Mouse (Mus musculus) hindbrain, embryonic 16.5 days (tissue): ENCODE data around the gene Cacng1. TPM values are rescaled to one million over a fixed set of nuclear protein-coding genes. Genes with fewer than 3 reads are reported as not detected.

Source experiments
- ATAC-seq: fragments of 200-750 bp; cut with Nextera tagmentation; 2 replicates; pipeline ENCODE4 v1.8.0; 2017; ENCODE audit warnings: moderate TSS enrichment, moderate library complexity
- H3K27ac ChIP-seq: fragments of 300-500 bp; sonication (generic); 2 replicates; pipeline ENCODE4 v1.5.1; 2014; ENCODE audit warnings: low read depth, mild to moderate bottlenecking, control low read depth, low read length, moderate library complexity
- H3K27me3 ChIP-seq: fragments of 300-500 bp; sonication (generic); replicated peaks from 2 replicates; pipeline ENCODE4 v1.6.1; 2014; ENCODE audit warnings: low read length; ENCODE audit not compliant: control insufficient read depth, insufficient read depth
- H3K36me3 ChIP-seq: fragments of 300-500 bp; sonication (generic); 2 replicates; pipeline ENCODE4 v1.6.1; 2014; ENCODE audit warnings: mild to moderate bottlenecking, low read length, moderate library complexity, mixed read lengths; ENCODE audit not compliant: control insufficient read depth, insufficient read depth
- H3K4me1 ChIP-seq: fragments of 300-500 bp; sonication (generic); 2 replicates; pipeline ENCODE4 v1.6.1; 2014; ENCODE audit warnings: low read depth, low read length; ENCODE audit not compliant: control insufficient read depth, insufficient read depth
- H3K4me2 ChIP-seq: fragments of 300-500 bp; sonication (generic); 2 replicates; pipeline ENCODE4 v1.6.1; 2014; ENCODE audit warnings: mild to moderate bottlenecking, low read length, control low read depth, moderate library complexity
- H3K4me3 ChIP-seq: fragments of 300-500 bp; sonication (generic); 2 replicates; pipeline ENCODE4 v1.5.1; 2014; ENCODE audit warnings: mild to moderate bottlenecking, low read length, control low read depth, moderate library complexity
- H3K9ac ChIP-seq: fragments of 300-500 bp; sonication (generic); 2 replicates; pipeline ENCODE4 v1.6.1; 2014; ENCODE audit warnings: low read depth, mild to moderate bottlenecking, control low read depth, low read length, moderate library complexity
- H3K9me3 ChIP-seq: fragments of 300-500 bp; sonication (generic); 2 replicates; pipeline ENCODE4 v1.6.1; 2014; ENCODE audit warnings: mild to moderate bottlenecking, low read length, moderate library complexity; ENCODE audit not compliant: control insufficient read depth
- WGBS: fragments of 180-500 bp; shearing (Covaris S2); extraction: QIAGEN DNeasy Blood & Tissue Kit; methylation state at CpG from one replicate; pipeline ENCODE4 v1.1.7; 2014; 5-methylcytosine and 5-hydroxymethylcytosine counted together
- polyA plus RNA-seq: library from polyadenylated mRNA; unstranded; fragments of >200 nt; fragmentation: Nextera tagmentation; extraction: Ambion mirVana; gene quantifications from 2 replicates; pipeline ENCODE4 v1.2.1, GENCODE M21; 2015

Cacng1 gene
- polyA plus RNA-seq, 1 experiment from 2014 or later = 0.29 TPM

DNA sequence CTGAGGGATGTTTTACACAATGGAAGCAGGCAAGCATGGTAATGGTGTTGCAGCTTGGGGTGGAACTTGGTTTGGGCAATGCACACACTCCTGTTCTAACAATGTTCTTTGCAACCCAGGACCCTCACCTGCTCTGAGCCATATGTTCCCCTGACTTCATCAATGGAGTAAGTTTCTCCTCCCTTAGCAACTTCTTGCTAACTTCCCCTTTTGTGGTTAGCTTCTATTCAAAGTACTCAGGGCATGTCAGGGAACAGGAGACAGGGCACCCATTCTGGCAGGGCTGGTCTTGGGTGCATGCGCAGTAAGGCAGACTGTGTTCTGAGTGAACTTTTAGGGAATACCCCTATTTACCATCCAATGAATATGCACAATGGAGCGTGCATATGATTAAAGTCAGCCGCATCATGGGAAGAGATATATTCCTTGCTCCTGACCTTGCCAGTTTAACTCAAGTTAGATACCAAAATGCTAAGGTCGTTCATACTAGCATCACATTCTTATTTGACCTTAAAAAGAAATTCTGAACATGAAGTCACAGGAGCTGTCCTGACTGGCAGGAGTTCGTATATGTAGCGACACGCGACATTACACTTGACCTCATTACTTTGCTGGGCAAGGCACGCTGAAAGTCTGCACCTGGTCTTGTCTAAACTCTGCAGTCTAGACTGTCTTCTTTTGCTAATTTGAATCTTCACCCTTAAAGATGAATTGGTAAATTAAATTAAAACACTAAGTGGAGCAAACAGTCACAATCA, 4.1 kb upstream of the Cacng1 start:
- Histone ChIP-seq H3K4me2 (no peak overlapping the region), H3K4me1 (no peaks in the 10 kb centered on the region), H3K27me3 (no peaks in the 10 kb centered on the region), H3K9ac (no peak overlapping the region), H3K27ac (no peak overlapping the region), H3K36me3 (no peaks in the 10 kb centered on the region), H3K9me3 (no peaks in the 10 kb centered on the region), H3K4me3 (no peak overlapping the region)
- ATAC-seq = no peak
- 86% methylated on average over 9 of the region's 9 CpGs for WGBS

DNA sequence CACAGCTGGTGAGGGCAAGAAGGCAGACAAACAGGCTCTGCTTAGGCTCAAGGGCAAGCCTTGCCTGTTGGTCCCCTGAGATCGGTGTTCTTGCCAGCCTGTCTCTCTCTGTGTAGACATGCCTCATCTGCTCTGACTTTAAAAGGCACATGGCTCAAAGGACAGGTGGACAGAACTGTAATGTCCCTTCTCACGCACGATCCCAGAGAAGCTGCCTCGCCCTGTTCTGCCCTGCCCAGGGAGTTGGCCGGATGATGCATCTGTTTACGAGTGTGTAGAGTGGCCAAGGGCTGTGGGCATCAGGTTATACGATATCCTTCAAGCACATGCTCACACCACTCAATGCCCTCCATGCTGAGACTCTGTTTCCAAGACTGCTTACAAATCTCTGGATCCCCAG, 2.0 kb downstream of the Cacng1 start:
- no peak overlapping the region for H3K4me2 ChIP-seq
- H3K4me3 ChIP-seq = no peak overlapping the region
- H3K9me3 ChIP-seq = no peaks in the 10 kb centered on the region
- ATAC-seq = no peak
- H3K4me1 ChIP-seq = no peaks in the 10 kb centered on the region; the same call in 1 of the 2 replicates
- no peaks in the 10 kb centered on the region for H3K27me3 ChIP-seq
- WGBS = 75% methylated on average over 7 of the region's 7 CpGs
- H3K36me3 ChIP-seq = no peaks in the 10 kb centered on the region
- no peak overlapping the region for H3K27ac ChIP-seq
- no peak overlapping the region for H3K9ac ChIP-seq

DNA sequence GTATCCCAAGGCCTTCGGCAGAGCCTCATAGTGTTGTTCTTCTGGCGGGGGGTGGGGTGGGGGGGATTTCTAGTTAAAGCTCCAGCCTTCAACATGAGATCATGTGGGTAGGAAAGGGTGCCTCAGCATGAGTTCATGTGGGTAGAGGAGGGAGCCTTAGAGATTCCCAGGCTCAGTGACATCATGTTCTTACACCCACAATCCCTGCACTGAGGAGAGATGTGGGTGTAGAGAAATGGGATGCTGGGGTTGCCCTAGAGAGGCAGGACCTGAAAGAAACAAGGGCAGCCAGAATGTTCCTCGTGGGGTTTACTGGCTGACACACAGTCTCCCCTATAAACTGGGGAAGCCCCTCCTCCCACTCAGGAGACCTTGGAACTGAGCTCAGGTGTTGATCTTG, 5.9 kb downstream of the Cacng1 start:
- 76% methylated on average over 3 of the region's 3 CpGs for WGBS

DNA sequence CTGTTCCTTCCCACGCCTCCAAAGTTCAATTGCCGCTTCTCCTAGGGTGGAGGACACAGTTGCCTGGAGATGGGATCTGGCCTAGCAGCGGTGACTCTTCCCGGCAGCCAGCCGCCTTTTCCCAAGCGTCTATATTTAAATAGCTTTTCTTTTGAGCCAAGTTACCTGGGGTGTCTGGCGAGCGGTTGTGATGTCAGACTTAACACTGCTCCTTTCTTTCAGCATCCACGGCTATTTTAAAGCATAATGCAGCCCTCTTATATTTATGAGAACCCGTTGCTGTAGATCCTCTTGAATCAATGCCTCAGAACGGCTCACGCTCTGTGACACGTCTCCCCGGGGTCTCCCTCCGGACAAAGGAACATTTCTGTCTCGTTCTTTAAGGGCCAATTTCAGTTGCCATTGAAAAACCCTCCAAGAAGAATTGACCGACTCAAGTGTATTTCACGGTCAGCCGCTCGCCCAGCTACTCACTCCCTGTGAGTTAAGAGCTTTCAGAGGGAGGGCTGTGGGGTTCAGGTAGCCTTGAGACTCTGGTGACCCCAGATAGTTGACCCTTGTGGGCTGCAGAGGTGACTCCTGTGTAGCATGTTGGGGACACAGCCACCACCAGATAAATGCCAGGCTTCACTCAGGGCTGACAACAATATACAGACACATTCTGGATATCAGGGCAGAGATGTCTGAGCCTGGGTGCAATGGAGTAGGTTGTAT, 8.3 kb downstream of the Cacng1 start:
- peaks cover 6% of the 10 kb centered on the region for H3K4me1 ChIP-seq
- no peaks in the 10 kb centered on the region for H3K9me3 ChIP-seq
- H3K4me3 ChIP-seq = no peak overlapping the region
- ATAC-seq = peak; percentile 55; the same call in 1 of the 2 replicates
- H3K9ac ChIP-seq = no peak overlapping the region
- no peak overlapping the region for H3K27ac ChIP-seq
- H3K4me2 ChIP-seq = peak overlapping the region; percentile 28; the same call in 1 of the 2 replicates
- H3K36me3 ChIP-seq = no peaks in the 10 kb centered on the region
- H3K27me3 ChIP-seq = no peaks in the 10 kb centered on the region
- WGBS = 17% methylated on average over 20 of the region's 20 CpGs

More for the DNA sequence above, 5.9 kb downstream of the Cacng1 start:
- Histone ChIP-seq H3K36me3 (no peaks in the 10 kb centered on the region), H3K9ac (no peak overlapping the region), H3K4me3 (no peak overlapping the region), H3K27ac (no peak overlapping the region), H3K27me3 (no peaks in the 10 kb centered on the region), H3K4me2 (no peak overlapping the region), H3K4me1 (peaks cover 2% of the 10 kb centered on the region), H3K9me3 (no peaks in the 10 kb centered on the region)
- ATAC-seq = no peak

DNA sequence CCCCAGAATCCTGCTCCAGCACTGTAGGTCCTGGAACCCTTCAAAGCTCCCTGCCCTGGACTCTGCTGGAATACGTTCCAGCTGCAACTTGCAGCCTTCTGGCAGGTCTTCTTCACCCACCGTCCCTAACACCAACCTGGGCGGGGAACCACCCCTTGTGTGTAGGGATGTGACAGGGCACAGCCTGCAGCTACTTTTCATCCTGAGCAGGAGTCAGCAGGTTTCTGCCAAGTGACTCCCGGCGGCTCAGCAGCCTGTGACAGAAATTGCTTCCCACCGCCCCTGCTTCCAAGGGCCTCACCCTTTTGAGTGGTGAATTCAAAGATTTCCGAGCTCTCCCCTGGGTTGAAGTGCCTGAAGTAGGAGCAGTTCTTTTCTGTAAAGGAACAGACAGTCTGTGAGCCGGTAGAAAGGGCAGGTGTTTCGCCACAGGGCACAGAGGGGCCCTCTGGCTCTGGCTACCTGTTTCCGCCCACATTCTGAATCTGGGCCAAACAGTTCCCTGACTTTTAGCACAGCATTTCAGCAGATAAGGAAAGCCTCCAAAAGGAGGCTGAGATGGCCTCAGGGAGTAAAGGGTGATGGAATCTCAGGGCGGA, 10.7 kb downstream of the Cacng1 start:
- Histone ChIP-seq H3K4me1 (peaks cover 6% of the 10 kb centered on the region), H3K27ac (no peak overlapping the region), H3K27me3 (no peaks in the 10 kb centered on the region), H3K9ac (no peak overlapping the region), H3K4me2 (no peak overlapping the region), H3K9me3 (no peaks in the 10 kb centered on the region), H3K36me3 (no peaks in the 10 kb centered on the region), H3K4me3 (no peak overlapping the region)
- WGBS = 57% methylated on average over 11 of the region's 11 CpGs
- ATAC-seq = 0 out of 2 replicates have a peak, but pooled peaks have one; percentile 4

DNA sequence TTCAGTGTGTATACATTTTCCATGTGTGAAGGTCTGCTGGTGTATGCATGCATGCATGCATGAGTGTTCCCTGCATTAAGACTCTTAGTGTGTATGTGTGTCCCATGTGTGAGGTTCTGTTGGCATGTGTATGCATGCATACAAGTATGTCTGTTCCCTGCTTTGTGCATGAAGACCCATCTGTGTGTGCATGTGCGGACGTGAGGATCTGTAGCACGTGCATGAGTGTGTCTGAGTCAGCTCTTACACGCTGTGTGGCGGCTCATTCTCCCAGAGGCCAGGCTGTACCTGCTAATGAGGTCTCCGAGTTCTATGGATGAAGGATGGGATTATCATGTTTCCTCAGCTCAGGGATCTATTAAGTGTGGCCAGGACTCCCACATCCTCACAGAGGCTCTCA, 11.3 kb downstream of the Cacng1 start:
- no peak overlapping the region for H3K27ac ChIP-seq
- H3K4me1 ChIP-seq = peaks cover 6% of the 10 kb centered on the region
- no peaks in the 10 kb centered on the region for H3K9me3 ChIP-seq
- peak; percentile 43; the same call in 1 of the 2 replicates for ATAC-seq
- 54% methylated on average over 6 of the region's 6 CpGs for WGBS
- H3K4me2 ChIP-seq = no peak overlapping the region
- H3K4me3 ChIP-seq = no peak overlapping the region
- no peak overlapping the region for H3K9ac ChIP-seq
- no peaks in the 10 kb centered on the region for H3K36me3 ChIP-seq
- H3K27me3 ChIP-seq = no peaks in the 10 kb centered on the region

DNA sequence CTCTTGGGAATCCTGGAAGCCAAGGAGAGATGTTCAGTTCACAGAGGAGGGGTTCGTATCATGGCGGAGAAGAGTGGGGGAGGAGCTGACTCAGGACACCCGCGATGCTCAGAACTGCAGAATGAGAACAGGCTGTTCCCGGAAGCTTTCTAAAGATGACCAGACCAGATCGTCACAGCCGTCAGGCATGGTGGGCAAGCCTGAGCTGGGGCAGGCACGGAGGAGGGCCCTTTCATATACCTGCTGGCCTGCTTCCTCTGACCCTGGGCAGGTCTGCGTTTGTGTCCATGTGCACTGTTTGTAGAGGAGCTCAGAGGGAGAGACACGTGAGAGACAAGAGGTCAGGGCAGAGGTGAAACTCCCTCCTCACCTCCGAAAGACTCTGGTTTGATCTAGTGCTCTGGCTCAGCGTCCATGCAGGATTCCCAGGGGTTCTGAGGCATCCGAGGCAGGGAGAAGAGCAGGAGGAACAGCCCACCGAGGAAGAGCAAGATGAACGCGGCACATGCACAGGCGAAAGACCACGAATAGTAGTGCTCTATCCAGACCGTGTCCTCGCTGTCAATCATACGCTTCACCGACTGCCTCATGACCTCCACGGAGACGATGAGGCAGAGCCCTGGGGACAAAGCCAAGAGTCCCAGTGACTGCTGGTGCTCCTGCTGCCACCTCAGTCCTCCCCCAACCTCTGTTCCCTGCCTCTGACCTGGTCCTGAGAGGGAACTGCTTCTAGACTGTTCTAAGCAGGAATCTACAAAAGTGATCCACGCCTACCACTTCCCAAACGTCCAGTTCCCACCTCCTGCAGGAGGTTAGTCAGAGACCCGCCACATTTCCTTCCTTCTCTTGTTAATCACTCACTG, 12.8 kb downstream of the Cacng1 start:
- H3K27me3 ChIP-seq = no peaks in the 10 kb centered on the region
- H3K9ac ChIP-seq = no peak overlapping the region
- peaks cover 6% of the 10 kb centered on the region for H3K4me1 ChIP-seq
- WGBS = 35% methylated on average over 27 of the region's 27 CpGs
- peak overlapping the region; percentile 29; the same call in 1 of the 2 replicates for H3K4me2 ChIP-seq
- no peak overlapping the region for H3K4me3 ChIP-seq
- H3K36me3 ChIP-seq = no peaks in the 10 kb centered on the region
- H3K9me3 ChIP-seq = no peaks in the 10 kb centered on the region
- H3K27ac ChIP-seq = no peak overlapping the region
- no peak for ATAC-seq

DNA sequence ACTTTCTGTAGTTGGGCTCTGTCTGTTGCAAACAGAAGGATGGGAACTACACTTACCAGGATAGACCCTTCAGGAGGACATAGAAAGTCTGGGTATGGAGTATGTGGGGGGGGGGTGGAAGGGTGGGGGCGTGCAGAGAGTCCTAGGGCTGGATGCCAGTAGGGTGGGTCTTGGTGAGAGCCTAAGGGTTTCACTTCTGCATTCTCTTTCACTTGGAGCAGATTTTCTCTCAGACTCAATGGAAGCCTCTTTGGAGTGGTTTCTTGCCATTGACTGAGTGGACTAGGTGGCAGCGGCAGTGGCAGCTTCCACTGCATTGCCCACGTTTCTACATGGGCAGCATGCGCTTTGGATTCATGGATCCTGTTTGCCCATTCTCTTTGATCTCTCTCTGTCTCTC, 16.4 kb downstream of the Cacng1 start:
- ATAC-seq = no peak
- Histone ChIP-seq H3K4me3 (no peak overlapping the region), H3K36me3 (no peaks in the 10 kb centered on the region), H3K4me1 (peaks cover 3% of the 10 kb centered on the region; the same call in 1 of the 2 replicates), H3K27me3 (no peaks in the 10 kb centered on the region), H3K27ac (no peak overlapping the region), H3K9me3 (no peaks in the 10 kb centered on the region), H3K4me2 (no peak overlapping the region), H3K9ac (no peak overlapping the region)
- WGBS = 95% methylated on average over 4 of the region's 4 CpGs
